Mouse (Mus musculus) cerebellum, adult 11 months (tissue): ENCODE results near the gene Camkmt.

Source experiments
- DNase-seq: peaks from one replicate; pipeline ENCODE4 v3.0.0; 2022

Camkmt gene

GRCm38 (mm10) chr17:85375523-85375922 lies 285.2 kb downstream of the Camkmt start:
- DNase-seq: no peak

- DNase-seq: no peak
Measured at GRCm38 (mm10) chr17:85377496-85377895, 287.1 kb downstream of the Camkmt start.

DNA sequence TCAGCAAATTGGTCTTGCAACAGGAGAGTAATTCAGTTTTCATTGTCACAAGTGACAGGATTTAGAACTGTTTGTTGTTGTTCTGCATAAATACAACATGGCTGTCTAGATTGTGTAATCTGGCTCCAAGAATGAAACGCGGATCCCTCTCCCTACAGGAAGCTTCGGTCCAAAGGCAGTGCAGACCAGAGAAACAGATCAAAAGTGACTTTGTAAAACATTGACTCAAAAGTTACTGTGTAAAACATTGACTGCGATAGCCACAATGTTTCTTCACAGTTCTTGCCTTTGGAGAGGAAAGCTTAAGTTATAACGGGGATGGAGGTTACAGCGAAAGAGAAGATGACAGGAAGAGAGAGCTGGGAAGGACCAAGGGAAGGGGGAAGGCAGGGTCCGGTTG lies 288.7 kb downstream of the Camkmt start:
- no peak for DNase-seq

DNA sequence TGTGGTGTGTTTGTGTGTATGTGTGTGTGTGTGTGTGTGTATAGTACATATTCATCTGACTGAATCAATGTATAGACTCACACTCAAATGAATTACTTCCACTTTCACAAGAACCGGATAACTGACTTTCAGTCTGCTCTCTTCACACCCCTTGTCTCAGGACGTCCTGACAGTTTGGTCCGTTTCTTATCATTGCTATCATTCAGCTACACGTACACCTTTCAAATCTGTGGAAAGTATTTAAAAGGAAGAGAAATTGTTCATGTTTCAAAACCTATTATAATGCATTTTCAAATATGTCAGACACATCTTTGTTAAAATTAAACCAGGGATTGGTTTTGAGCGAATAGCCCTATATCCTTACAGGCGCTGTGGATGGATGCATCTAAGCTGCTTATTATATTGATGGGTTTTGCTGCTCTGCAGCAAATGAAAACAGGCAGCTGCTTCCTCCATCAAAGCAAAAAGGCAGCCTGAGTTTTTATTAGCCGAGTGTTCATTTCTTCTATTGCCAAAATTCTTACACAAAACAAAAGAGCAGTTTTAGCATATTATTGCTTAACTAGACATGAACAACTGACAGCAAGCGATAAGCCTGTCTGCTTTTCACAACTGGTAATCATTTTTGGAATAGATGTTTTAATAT lies 291.3 kb downstream of the Camkmt start:
- DNase-seq: no peak

GRCm38 (mm10) chr17:85382344-85382743 lies 292.0 kb downstream of the Camkmt start:
- no peak for DNase-seq

- DNase-seq: no peak
Measured at GRCm38 (mm10) chr17:85382906-85383305, 292.6 kb downstream of the Camkmt start.

DNA sequence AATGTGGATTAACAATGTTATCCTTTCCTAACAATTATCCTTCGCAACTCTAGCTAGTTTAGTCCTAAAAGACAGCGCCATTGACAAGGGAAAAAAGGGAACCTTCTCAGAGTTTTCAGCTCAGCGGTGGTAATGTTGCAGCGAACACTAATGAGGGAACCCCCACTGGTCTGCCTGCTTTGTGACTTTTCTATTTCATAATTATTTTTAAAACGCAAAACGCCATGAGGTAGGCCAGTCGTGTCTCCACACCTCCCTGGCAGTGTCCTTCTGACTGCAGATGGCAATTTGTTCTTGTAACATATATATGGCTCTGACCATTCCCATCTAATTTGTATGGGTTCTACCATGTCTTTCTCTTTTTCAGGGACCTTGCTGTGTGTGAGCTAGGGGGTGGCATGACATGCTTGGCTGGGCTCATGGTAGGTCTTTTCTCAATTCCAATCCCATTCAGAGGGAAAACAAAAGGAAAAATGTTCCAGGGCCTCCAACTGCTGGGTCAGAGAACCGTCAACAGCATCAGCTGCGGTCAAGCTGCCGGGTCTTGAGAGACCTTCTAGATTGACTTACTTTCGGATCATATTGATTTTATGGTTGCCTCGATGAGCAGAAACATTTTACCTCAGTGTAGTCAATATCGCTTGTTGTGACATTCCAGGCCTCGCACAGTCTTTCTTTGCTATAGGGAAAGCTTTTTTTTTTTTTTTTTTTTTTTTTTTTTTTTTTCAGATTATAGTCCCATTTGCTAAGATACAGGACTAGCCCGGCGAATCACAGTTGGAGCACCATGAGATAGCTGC lies 302.9 kb downstream of the Camkmt start:
- DNase-seq: no peak

DNA sequence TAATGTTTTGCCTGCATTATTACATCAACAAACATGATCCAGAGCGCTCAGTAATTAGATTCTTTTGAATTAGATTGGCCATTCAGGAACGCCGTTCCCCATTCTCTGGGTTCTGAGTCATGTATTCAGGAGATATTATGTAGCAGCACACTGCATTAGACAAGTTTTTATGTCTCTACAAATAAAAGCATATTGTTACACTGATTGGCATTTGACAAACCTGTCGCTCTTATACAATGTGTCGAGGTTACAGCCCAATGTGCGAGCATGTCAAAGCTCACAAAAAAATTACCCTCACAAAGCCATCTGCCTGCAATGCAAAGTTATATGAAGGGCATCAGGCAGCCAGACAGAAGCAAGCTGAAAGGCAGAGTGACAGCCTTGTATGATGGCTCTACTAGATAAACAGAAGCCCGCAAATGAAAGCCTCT lies 303.6 kb downstream of the Camkmt start:
- no peak for DNase-seq

DNA sequence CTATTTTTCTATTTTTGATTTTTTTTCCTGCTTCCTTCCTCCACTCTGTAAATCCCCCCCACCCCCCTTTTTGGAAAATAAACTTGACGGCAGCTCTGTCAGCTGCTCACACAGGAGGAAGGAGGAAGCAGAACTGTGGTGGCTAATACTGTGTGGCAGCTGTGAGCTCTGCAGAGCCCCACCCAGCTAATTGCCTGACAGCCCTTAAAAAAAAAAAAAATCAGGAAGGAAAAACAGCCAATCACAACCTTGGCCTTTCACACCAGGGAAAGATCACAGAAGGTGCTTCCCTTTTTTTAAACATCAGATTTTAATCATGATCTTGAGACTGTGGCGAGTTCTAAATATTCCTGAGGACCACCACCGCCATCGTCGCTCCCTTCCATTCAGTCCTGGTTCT lies 305.1 kb downstream of the Camkmt start:
- DNase-seq: no peak

- DNase-seq: no peak
Measured at GRCm38 (mm10) chr17:85400751-85401150, 310.4 kb downstream of the Camkmt start.

- no peak for DNase-seq
Measured at GRCm38 (mm10) chr17:85405161-85405560, 314.8 kb downstream of the Camkmt start.

DNA sequence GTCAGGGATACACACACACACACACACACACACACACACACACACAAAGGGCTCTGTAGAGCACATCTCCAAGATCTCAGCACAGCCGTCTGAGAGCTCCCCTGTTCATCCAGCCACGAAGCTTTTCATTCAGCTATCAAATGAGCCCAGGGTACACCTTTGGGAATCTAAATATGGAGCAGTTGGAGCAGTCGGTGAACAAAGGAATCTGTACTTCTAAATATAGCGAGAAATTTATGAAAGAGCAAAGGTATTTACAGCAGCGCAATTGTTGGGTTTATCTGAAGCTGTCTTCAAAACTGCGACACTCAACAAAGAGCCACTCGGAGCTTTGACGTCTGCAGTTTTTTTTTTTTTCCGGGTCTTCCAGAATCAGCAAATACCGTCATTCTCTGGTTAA lies 315.8 kb downstream of the Camkmt start:
- no peak for DNase-seq

DNA sequence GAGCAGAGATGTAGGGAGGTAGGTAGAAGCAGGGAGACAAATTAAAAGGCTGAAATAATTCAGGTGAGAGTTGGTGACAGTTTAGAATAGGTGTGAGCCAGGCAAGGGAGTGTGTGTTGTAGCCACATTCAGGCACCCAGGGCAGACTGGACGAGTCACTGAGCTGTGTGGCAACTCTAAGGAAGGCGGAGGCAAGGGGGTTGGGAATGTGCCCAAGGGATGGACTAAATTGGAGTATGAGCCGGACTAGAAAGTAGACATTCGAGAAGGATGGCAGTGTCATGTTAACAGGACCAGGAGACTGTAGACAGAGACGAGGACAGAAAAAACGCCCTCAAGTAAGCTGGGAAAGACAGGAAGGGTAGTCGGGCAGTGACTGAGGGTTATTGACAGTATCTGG lies 338.5 kb downstream of the Camkmt start:
- no peak for DNase-seq

- DNase-seq: no peak
Measured at GRCm38 (mm10) chr17:85432923-85433322, 342.6 kb downstream of the Camkmt start.

DNA sequence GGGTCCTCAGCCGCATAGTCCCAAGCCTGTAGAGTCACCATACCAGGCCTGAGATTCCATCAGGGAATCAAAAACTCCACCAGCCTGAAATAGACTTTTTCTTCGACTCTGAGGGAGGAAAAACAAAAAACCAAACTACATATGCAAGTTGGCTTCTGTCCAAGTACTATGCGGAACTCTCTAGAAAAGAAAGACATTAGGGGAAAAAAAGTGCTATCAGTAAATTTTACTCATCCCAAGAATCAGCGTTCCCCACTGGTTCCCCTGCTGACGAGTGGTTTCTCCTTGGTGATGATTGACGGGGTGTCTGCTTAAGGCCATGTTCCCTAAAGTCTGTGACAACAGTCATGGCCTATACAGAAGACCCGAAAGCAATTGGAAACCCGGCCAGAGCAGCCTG lies 352.7 kb downstream of the Camkmt start:
- DNase-seq: no peak

GRCm38 (mm10) chr17:85454419-85454983 lies 364.1 kb downstream of the Camkmt start:
- DNase-seq: no peak

DNA sequence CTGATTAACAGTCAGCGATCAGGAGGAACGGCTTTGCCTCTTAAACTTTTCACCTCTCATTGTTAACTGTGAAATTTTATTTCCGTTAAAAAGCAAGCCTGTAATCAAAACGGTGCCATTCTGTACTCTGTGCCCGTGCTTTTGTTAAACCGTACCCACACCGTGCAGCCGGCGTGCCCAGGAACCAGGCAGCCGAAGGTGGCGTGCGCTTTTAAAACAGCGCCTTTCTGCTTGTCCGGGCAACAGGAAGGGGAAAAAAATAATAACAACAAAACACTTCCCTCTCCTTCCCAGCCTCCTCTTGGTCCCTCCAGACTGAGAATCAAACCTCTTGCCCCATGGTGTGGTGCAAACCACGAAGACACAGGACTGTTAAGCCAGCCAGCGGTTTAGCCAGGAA lies 364.7 kb downstream of the Camkmt start:
- DNase-seq: no peak

GRCm38 (mm10) chr17:85458075-85458474 lies 367.7 kb downstream of the Camkmt start:
- DNase-seq: no peak

DNA sequence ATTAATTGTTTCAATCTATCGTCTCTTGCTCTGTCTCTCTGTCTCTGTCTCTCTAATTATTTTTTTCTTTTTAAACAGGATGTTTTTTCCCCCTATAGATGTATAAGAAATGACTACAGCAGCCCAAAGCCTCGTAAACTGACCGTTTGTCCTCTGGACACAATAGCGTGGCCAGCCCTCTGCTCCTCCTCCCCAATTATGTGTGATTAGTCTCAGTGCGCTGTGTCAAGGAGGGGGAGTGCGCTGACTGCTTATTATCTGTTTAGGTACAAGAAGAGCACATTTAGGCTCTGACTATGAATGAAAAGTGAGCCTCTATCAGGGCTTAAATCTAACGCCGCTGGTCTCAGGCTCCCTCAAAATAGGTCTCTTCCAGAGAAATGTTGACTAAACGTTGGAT lies 368.2 kb downstream of the Camkmt start:
- DNase-seq: no peak

DNA sequence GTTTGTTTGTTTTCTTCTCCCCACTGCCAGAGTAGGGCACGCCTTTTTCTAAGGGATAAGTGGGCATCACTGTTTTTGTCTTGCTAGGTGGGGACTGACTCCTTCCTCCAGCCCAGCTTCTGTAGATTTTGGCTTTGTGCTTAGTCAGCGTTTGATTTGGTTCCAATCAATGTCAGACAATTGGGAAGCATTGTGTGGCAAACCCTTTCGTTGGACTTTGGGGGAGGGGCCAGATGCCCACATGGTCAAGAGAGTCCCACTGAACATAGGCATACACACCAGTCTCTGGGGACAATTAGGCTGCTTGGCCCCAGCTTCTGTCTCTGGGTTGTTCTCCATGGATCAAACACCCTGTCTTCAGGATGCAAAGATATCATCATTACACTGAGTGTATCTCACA lies 371.2 kb downstream of the Camkmt start:
- DNase-seq: no peak

DNA sequence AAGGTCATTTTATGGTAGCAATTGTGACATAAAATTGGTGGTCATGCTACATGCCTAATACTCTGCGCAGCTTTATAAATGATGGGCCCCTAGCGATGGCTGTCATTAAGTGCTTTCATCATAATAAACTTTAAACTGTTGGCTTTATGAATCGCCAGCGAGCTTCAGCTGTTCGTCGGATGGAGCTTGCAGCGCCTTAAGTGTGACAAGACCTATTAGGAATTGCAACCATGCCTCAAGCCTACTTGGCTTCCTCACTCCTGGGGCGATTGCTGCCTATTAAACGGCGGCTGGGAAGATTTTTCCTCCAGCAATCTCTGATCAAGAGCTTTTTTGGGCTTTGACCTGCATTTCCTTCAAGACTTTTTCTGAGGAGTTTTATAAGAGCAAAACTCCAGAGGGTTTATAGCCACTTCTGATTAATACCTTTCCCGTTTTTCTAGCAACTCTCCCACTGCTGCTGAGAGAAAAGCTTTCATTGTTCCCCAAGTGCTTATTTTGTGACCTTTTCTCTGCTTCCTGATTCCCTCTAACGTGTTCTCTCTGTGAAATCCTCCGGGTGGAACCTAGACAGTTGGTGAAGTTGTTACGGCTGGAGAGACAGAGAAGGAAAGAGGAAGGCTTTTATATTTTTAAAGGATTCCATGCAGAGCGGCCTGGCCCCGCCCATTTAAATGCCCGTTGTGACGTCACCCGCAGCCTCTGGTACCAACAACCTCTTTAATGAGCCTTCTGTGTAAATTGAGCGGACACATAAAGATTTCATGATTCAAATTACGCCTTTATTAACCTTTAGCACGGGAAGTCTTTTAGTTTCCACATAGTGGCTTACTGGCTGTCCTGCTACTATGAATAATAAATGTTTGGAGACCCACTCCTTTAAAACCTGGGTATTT lies 373.4 kb downstream of the Camkmt start:
- DNase-seq: no peak

DNA sequence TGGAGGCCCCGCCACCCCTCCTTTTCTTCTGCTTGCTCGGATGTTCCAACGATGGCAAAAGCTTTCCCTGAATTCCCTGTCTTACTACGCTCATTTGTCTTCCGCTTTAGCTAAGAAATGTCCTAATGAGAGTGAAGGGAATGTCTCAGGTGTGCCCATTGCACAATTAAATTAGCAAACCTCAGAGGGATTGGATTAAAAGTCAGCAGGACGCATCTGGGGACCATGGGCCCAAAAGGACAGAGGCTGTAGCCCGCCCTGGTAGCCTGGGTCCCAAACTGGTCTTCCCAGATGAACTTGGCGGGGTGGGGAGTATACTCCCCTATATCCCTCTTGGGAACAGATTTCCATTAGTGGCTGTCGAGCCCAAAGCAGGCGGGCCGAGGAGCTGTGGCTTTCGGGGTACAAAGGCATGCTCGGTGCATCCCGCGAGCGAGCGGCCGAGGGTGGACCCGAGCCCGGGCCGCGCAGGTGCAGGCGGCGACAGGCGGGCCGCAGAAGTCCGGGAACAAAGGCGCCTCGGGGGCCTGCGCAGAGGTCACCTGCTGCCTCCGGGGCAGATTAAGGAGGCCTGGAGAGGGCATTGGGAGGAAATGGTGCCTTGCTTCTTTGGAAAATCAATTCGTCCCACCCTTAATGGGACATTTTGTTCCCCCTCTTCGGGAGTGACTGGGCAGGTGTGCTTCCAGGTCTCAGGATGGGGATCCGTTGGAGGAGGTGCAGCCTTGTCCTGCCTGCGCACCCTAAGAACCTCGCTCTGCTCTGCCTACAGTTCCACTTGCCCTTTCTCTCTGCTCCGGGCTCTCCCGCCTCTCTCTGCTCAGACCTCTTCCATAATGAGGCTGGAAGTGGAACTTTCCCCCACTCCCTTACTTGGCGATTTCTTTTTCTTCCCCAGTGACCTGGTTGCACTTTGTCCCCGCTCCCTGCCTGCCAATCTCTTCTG lies 374.4 kb downstream of the Camkmt start:
- no peak for DNase-seq
